Mouse (Mus musculus) cortical plate, adult 2 months (tissue): Measurements from ENCODE around the gene Mrps17.
A peak's percentile ranks its signal among the peaks of the same experiment; 100 is the strongest.

ENCODE experiments used
- CTCF ChIP-seq: fragments of 200-500 bp; IDR thresholded peaks from 2 replicates; pipeline ENCODE4 v1.5.1; 2011; ENCODE audit warnings: mild to moderate bottlenecking, control low read depth, low read length; ENCODE audit not compliant: insufficient read depth; ENCODE audit errors: extremely low read depth
- POLR2A ChIP-seq: fragments of 200-500 bp; IDR thresholded peaks from 2 replicates; pipeline ENCODE4 v1.6.1; 2011; ENCODE audit warnings: mild to moderate bottlenecking, low read length, control low read depth; ENCODE audit not compliant: insufficient read depth; ENCODE audit errors: extremely low read depth

- TF ChIP-seq CTCF (peak; percentile 55; the same call in 1 of the 2 replicates), POLR2A (no peak)
Measured at GRCm38 (mm10) chr5:129740976-129741375, 25.7 kb downstream of the Mrps17 start.
